Mouse (Mus musculus) hindbrain, embryonic 11.5 days (tissue): ENCODE results near the gene Sfn. TPM values are rescaled to one million over a fixed set of nuclear protein-coding genes. Genes with fewer than 3 reads are reported as not detected.

Source experiments
- ATAC-seq: fragments of 200-750 bp; cut with Nextera tagmentation; 2 replicates; pipeline ENCODE4 v1.8.0; 2017; ENCODE audit warnings: mild to moderate bottlenecking, moderate TSS enrichment, moderate library complexity; ENCODE audit not compliant: low FRiP score
- DNase-seq: peaks from one replicate; pipeline ENCODE4 v3.0.0-alpha.2; 2015; ENCODE audit warnings: low spot score
- H3K27ac ChIP-seq: fragments of 300-500 bp; sonication (generic); 2 replicates; pipeline ENCODE4 v1.5.1; 2014; ENCODE audit warnings: mild to moderate bottlenecking, low read depth, low read length
- H3K27me3 ChIP-seq: fragments of 300-500 bp; sonication (generic); 2 replicates; pipeline ENCODE4 v1.6.1; 2014; ENCODE audit warnings: mild to moderate bottlenecking, low read length, moderate library complexity, mixed read lengths; ENCODE audit not compliant: control insufficient read depth, insufficient read depth
- H3K36me3 ChIP-seq: fragments of 300-500 bp; sonication (generic); 2 replicates; pipeline ENCODE4 v1.6.1; 2014; ENCODE audit warnings: mild to moderate bottlenecking, low read length, moderate library complexity, mixed read lengths; ENCODE audit not compliant: control insufficient read depth, insufficient read depth
- H3K4me1 ChIP-seq: fragments of 300-500 bp; sonication (generic); replicated peaks from 2 replicates; pipeline ENCODE4 v1.6.1; 2014; ENCODE audit warnings: low read length, mixed read lengths; ENCODE audit not compliant: control insufficient read depth, insufficient read depth
- H3K4me2 ChIP-seq: fragments of 300-500 bp; sonication (generic); replicated peaks from 2 replicates; pipeline ENCODE4 v1.6.1; 2014; ENCODE audit warnings: mild to moderate bottlenecking, low read depth, low read length
- H3K4me3 ChIP-seq: fragments of 300-500 bp; sonication (generic); 2 replicates; pipeline ENCODE4 v1.5.1; 2014; ENCODE audit warnings: low read depth, low read length
- H3K9ac ChIP-seq: fragments of 300-500 bp; sonication (generic); 2 replicates; pipeline ENCODE4 v1.6.1; 2014; ENCODE audit warnings: low read depth, low read length
- H3K9me3 ChIP-seq: fragments of 300-500 bp; sonication (generic); 2 replicates; pipeline ENCODE4 v1.6.1; 2016; ENCODE audit warnings: low read length; ENCODE audit not compliant: control insufficient read depth
- WGBS: fragments of 180-500 bp; shearing (Covaris S2); extraction: QIAGEN DNeasy Blood & Tissue Kit; methylation state at CpG from one replicate; pipeline ENCODE4 v1.1.7; 2014; 5-methylcytosine and 5-hydroxymethylcytosine counted together
- polyA plus RNA-seq: library from polyadenylated mRNA; unstranded; fragments of >200 nt; fragmentation: Nextera tagmentation; extraction: Ambion mirVana; gene quantifications from 2 replicates; pipeline ENCODE4 v1.2.1, GENCODE M21; 2014

The Sfn gene
- polyA plus RNA-seq, 1 experiment from 2014 or later = 29.6 TPM

DNA sequence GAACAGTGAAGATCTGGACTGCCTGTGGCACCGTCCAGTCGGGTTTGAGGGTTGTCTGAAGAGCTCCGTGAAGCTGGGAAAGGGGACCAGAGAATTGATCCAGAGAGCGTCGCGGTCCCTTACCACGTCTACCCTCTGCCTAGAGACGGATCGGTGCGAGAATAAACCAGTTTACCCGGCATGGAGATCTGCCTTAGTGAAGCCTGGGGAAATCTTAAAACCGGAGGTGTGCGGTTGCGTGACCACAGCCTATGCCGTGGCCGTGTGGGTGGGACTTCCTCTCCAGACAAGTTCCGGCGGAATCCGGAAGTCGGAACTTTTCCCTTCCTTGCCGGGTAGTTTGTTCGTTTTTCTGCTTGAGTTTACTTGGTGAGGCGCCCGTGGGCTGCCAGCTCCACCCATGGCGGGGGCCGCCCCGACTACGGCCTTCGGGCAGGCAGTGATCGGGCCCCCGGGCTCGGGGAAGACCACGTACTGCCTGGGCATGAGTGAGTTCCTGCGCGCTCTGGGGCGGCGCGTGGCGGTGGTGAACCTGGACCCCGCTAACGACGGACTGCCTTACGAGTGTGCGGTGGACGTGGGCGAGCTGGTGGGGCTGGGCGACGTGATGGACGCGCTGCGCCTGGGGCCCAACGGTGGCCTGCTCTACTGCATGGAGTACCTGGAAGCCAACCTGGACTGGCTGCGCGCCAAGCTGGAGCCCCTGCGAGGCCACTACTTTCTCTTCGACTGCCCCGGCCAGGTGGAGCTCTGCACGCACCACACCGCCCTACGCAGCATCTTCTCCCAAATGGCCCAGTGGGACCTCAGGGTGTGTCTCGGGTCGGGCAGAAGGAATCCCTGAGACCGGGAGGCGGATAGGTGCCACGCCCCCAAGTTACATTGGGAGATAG lies 17.7 kb downstream of the Sfn start, which contains the start of gene Gpn2:
Gene Gpn2, plus strand, starts transcription at position 304 of the 893 bp plus-strand sequence.
- no peaks in the 10 kb centered on the region for H3K27me3 ChIP-seq
- 0 out of 2 replicates have a peak, but pooled peaks cover 5% of the 10 kb centered on the region for H3K36me3 ChIP-seq
- peaks cover 8% of the 10 kb centered on the region for H3K4me1 ChIP-seq
- WGBS = 2% methylated on average over 60 of the region's 65 CpGs
- H3K27ac ChIP-seq = peak within 1 kb of the TSS; percentile 65
- peak within 1 kb of the TSS; percentile 92 for H3K4me3 ChIP-seq
- no peaks in the 10 kb centered on the region for H3K9me3 ChIP-seq
- peak within 1 kb of the TSS; percentile 98 for H3K4me2 ChIP-seq
- peak; percentile 80 for ATAC-seq
- DNase-seq = peak; percentile 84
- peak within 1 kb of the TSS; percentile 93 for H3K9ac ChIP-seq

DNA sequence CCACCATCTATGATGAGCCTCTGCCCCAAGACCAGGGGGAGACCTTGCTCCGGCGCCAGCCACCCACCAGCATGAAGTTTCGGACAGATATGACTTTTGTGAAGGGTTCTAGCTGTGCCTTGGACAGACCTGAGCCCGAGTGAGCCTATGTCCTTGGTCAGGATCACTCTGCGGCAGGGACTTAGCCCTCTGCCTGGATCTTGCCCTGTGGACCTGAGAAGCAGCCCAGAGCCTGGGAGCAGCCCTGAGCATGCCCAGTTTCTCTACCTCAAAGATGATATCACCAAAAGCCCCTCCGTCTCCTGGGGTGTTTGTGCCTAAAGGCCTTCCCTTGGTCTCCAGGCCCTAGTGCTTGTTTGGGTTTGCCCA lies 18.3 kb downstream of the Sfn start:
- peak overlapping the region; percentile 65; the same call in 1 of the 2 replicates for H3K27ac ChIP-seq
- no peak for DNase-seq
- peak overlapping the region; percentile 93 for H3K9ac ChIP-seq
- H3K36me3 ChIP-seq = 0 out of 2 replicates have a peak, but pooled peaks cover 5% of the 10 kb centered on the region
- no peaks in the 10 kb centered on the region for H3K9me3 ChIP-seq
- H3K4me1 ChIP-seq = peaks cover 8% of the 10 kb centered on the region
- ATAC-seq = no peak
- H3K4me3 ChIP-seq = peak overlapping the region; percentile 92
- WGBS = 54% methylated on average over 6 of the region's 6 CpGs
- peak overlapping the region; percentile 98 for H3K4me2 ChIP-seq
- H3K27me3 ChIP-seq = no peaks in the 10 kb centered on the region

DNA sequence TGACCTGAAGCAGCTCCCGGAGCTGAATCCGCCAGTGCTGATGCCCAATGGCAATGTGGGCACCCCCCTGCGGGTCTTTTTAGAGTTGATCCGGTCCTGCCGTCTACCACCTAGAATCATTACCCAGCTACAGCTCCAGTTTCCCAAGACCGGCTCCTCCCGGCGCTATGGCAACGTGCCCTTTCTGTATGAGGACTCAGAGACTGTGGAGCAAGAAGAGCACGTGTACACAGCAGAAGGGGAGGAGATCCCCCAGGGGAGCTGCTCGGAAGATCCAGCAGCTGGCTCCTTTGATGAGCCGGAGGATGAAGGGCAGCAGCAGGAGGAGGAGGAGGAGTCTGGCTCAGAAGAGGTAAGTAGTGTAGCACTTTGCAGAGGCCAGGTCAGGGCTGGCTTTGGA lies 24.0 kb downstream of the Sfn start:
- no peaks in the 10 kb centered on the region for H3K36me3 ChIP-seq
- DNase-seq (no peak), ATAC-seq (no peak)
- no peak overlapping the region for H3K4me2 ChIP-seq
- 0 out of 2 replicates have a peak, but pooled peaks cover 3% of the 10 kb centered on the region for H3K4me1 ChIP-seq
- H3K9ac ChIP-seq = no peak overlapping the region
- WGBS = 76% methylated on average over 12 of the region's 12 CpGs
- H3K4me3 ChIP-seq = no peak overlapping the region
- H3K9me3 ChIP-seq = no peaks in the 10 kb centered on the region
- no peaks in the 10 kb centered on the region for H3K27me3 ChIP-seq
- no peak overlapping the region for H3K27ac ChIP-seq

DNA sequence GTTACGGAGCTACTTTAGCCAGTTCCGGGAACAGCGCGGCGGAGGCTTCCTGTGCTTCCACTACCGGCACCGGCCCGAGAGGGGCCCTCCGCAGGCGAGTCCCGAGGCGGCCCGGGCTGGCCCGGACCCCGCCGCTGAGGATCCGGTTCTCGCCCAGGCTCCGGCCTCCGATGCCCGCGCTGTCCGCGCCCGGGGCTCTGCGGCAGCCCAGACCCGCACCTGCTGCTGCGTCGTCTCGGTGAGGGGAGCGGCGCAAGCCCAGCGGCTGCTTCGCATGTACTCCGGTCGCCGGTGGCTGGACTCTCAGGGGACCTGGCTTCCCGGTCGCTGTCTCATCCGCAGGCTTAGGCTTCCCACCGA lies 27.1 kb downstream of the Sfn start:
- peak; percentile 57; the same call in 1 of the 2 replicates for ATAC-seq

DNA sequence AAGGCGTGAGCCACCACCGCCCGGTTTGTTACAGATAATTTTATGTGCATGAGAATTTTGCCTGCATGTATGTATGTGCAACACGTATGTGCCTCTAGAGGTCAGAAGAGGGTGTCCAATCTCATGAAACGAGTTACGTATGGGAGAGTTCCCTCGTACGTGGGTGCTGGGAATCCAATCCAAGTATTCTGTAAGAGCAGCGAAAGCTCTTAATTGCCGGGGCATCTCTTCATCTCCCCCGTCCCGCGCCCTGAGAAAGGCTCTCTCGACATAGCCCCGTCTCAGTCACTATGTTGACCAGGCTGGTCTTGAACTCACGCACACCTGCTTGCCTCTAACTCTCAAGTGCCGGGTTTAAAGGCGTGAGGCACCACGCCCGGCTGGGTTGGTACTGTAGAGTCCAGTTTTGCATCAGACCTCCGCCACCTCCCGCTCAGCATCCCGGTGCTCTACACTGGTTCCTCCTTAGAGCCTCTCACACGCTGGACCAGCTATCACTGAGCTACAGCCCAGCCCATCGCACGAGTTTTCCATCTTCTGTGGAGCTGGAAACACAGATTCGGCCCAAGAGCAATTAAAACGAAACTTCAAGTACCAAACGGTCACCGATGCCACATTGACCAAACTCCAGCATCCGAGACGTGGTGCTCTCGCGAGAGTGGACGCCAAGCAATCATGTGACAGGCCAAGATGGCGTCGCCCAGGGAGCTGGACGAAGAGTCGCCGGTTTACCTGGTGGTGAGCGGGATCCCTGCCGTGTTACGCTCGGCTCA lies 27.7 kb downstream of the Sfn start, which contains the start of gene Gpatch3:
Gene Gpatch3, plus strand, starts transcription at position 676 of the 773 bp plus-strand sequence.
- WGBS = 8% methylated on average over 44 of the region's 44 CpGs
- peak; percentile 81 for ATAC-seq
- no peaks in the 10 kb centered on the region for H3K27me3 ChIP-seq

More for the DNA sequence above, 27.1 kb downstream of the Sfn start:
- under 1% methylated on average over 21 of the region's 41 CpGs for WGBS
- H3K27me3 ChIP-seq = no peaks in the 10 kb centered on the region
- no peaks in the 10 kb centered on the region for H3K36me3 ChIP-seq
- H3K4me2 ChIP-seq = peak overlapping the region; percentile 71
- H3K4me1 ChIP-seq = 0 out of 2 replicates have a peak, but pooled peaks cover 3% of the 10 kb centered on the region
- H3K4me3 ChIP-seq = peak overlapping the region; percentile 99
- no peak for DNase-seq
- peak overlapping the region; percentile 76 for H3K9ac ChIP-seq
- H3K27ac ChIP-seq = peak overlapping the region; percentile 56; the same call in 1 of the 2 replicates
- H3K9me3 ChIP-seq = no peaks in the 10 kb centered on the region

DNA sequence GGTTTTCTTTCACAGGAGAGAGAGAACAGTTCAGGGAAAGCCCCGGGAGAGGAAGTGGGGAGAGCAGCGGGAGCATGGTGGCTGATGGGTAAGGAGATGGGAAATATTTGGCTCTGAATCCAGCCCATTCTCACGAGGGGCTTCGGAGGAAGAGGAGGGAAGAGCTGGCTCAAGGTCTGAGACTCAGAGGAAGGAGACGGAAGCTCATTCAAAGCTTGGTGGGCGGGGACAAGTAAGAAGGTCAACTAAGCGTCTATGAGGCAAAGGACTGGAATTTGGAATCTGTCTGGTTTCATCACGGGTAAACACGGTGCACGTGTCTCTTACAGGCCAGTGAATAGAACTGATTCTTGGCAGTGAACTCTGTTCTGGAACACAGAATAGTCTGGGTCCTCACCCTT lies 31.9 kb downstream of the Sfn start:
- Histone ChIP-seq H3K4me1 (no peaks in the 10 kb centered on the region), H3K27me3 (no peaks in the 10 kb centered on the region), H3K4me2 (no peak overlapping the region), H3K27ac (no peak overlapping the region), H3K9me3 (no peaks in the 10 kb centered on the region), H3K36me3 (no peaks in the 10 kb centered on the region), H3K4me3 (no peak overlapping the region), H3K9ac (no peak overlapping the region)
- ATAC-seq = no peak
- 62% methylated on average over 10 of the region's 10 CpGs for WGBS
- no peak for DNase-seq

More for the DNA sequence above, 27.7 kb downstream of the Sfn start, which contains the start of gene Gpatch3:
- peak within 1 kb of the TSS; percentile 56 for H3K27ac ChIP-seq
- no peaks in the 10 kb centered on the region for H3K9me3 ChIP-seq
- peak within 1 kb of the TSS; percentile 99 for H3K4me3 ChIP-seq
- peak; percentile 92 for DNase-seq
- H3K4me1 ChIP-seq = 0 out of 2 replicates have a peak, but pooled peaks cover 3% of the 10 kb centered on the region
- H3K36me3 ChIP-seq = no peaks in the 10 kb centered on the region
- H3K4me2 ChIP-seq = peak within 1 kb of the TSS; percentile 71
- peak within 1 kb of the TSS; percentile 76 for H3K9ac ChIP-seq

DNA sequence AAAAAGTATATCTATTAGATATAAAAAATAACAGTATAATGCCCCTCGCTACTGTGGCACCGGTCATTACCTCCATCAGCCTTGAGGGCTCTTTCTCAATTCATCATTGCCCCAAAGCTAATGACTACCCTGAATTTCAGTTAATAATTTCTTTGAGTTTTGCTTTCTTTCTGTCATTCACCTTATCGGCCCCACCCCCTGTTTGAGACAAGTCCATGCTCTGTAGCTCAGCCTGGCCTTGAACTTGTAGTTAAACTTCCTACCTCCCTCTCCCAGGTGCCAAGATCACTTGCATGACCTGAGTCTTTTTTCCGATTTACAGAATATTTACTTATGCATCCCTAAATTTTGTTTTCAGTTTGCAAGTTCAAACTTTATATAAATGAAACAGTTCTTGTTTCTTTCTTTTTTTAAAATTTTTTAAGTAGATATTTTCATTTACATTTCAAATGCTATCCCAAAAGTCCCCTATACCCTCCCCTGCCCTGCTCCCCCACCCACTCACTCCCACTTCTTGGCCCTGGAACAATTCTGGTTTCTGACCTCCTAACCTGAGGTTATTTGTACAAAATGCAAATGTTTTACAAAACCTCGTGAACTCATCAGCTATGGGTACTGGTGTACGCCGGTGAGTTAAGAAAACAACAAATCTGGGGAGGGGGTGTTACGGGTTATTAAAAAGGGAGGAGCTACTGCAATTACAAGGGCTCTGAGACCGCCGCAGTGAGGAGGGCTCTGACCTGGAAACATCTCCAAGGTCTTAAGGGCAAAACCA lies 32.5 kb downstream of the Sfn start:
- no peak overlapping the region for H3K27ac ChIP-seq
- H3K4me2 ChIP-seq = no peak overlapping the region
- DNase-seq (no peak), ATAC-seq (no peak)
- H3K36me3 ChIP-seq = no peaks in the 10 kb centered on the region
- 73% methylated on average over 10 of the region's 10 CpGs for WGBS
- no peak overlapping the region for H3K4me3 ChIP-seq
- no peaks in the 10 kb centered on the region for H3K4me1 ChIP-seq
- H3K9me3 ChIP-seq = no peaks in the 10 kb centered on the region
- H3K9ac ChIP-seq = no peak overlapping the region
- H3K27me3 ChIP-seq = no peaks in the 10 kb centered on the region

DNA sequence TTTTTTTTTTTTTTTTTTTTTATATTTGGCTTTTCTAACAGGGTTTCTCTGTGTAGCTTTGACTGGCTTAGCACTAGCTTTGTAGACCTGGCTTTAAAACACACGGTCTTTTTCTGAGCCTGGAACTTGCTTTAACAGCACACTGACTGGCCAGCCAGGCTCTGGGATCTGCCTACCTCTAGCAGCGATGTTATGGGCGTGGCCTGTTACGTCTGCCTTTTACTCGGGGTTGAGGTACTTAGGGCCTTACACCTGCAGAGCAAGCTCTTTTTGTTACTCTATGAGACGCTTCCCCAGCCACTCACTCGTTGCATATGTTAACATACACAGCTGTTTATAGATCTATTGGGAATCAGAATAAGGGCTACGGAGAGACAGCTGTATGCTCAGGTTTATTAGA lies 34.7 kb downstream of the Sfn start:
- Histone ChIP-seq H3K27me3 (no peaks in the 10 kb centered on the region), H3K27ac (no peak overlapping the region), H3K4me3 (no peak overlapping the region), H3K4me1 (no peaks in the 10 kb centered on the region), H3K36me3 (no peaks in the 10 kb centered on the region), H3K9me3 (no peaks in the 10 kb centered on the region), H3K9ac (no peak overlapping the region), H3K4me2 (no peak overlapping the region)
- WGBS = 33% methylated on average over 8 of the region's 8 CpGs
- DNase-seq (no peak), ATAC-seq (no peak)
